Mouse (Mus musculus): ENCODE data around the gene Tmem258.

DNA sequence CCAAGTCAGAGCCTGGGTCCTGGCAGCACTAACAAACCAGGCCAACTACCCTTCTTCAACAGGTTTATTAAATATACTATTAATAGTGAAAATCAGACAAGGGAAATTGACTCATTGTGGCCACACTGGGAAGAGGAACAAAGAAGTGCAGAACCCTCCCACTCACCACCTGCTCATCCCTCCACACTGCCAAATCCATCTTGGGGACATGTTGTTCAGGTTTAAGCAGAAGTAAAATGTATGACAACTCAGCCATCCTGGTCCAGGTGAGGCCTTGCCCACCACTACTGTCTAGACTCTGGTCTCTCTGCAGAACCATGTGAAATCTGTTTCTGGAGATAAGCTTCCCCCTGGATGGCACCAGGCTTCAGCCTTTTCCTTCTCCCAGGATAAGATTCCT, 32.0 kb upstream of the Tmem258 start:
- no peak for TF ChIP-seq POLR2A (IDR thresholded peaks at IDR 0.05; ENCODE audit: borderline replicate concordance, low read depth, low read length)
- no peak for TF ChIP-seq CTCF (IDR thresholded peaks at IDR 0.05; ENCODE audit: low read depth, low read length)

Data from bone marrow macrophage, adult 2 months (primary cell).